Mouse (Mus musculus): Measurements from ENCODE around the gene Trarg1. TPM values are rescaled to one million over a fixed set of nuclear protein-coding genes. Genes with fewer than 3 reads are reported as not detected.

Gene Trarg1
- polyA plus RNA-seq, 1 experiment from 2014 or later = 0.62 TPM

DNA sequence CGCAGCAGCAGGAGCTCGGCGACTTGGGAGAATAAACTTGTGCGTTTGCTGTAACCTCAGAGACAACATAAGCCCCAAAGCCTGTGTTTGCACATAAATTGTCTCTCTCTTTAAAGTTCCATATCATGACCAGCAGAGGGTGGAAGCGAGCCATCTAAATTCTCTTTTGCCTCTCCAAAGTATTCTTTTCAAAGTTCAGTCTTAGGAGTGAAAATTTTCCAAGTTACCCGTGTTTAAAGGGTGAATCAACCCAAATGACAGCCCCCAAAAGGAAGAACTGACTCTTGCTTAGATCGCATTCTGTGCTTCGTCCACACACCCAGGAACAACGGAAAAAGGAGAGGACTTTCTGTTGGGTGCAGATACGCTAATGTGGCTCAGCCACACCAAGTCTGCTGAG is 24.5 kb upstream of the Trarg1 start:
- no peak overlapping the region for H3K4me3 ChIP-seq
- no peak for ATAC-seq (ENCODE audit: low FRiP score, low read depth)
- H3K27ac ChIP-seq = no peak overlapping the region
- no peaks in the 10 kb centered on the region for H3K9me3 ChIP-seq
- H3K36me3 ChIP-seq = no peaks in the 10 kb centered on the region
- H3K4me1 ChIP-seq = peaks cover 14% of the 10 kb centered on the region
- H3K9ac ChIP-seq = no peak overlapping the region
- 11% methylated on average over 10 of the region's 10 CpGs for WGBS
- H3K4me2 ChIP-seq (replicated peaks) = peak overlapping the region; percentile 35
- H3K27me3 ChIP-seq (replicated peaks) = no peaks in the 10 kb centered on the region

DNA sequence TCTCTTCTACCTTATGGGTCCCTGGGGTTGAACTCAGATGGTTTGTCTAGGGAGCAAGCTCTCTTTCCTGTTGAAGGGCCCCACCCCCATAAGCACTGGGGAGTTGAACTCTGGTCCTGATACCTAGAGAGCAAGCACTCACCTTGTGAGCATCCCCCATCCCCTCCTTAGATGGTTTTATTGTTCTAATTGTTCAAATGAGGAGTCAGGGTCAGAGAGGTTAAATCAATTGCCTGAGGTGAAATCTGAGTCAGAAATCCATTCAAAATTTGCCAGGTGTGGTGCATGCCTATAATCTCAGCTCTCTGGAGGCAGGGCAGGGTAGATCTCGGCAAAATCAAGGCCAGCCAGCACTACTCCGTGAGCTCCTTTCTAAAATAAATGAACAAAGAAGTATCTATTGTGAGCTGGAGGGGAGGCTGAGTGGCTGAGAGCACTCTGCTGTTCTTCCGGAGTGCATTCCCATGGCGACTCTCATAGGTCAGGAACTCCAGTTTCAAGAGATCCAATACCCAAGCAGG is 22.1 kb upstream of the Trarg1 start:
- Histone ChIP-seq H3K36me3 (no peaks in the 10 kb centered on the region), H3K4me1 (peaks cover 10% of the 10 kb centered on the region), H3K4me2 (replicated peaks) (no peak overlapping the region), H3K27me3 (replicated peaks) (no peaks in the 10 kb centered on the region), H3K9me3 (no peaks in the 10 kb centered on the region), H3K9ac (no peak overlapping the region), H3K27ac (no peak overlapping the region), H3K4me3 (no peak overlapping the region)
- no peak for ATAC-seq (ENCODE audit: low FRiP score, low read depth)
- 43% methylated on average over 4 of the region's 4 CpGs for WGBS

DNA sequence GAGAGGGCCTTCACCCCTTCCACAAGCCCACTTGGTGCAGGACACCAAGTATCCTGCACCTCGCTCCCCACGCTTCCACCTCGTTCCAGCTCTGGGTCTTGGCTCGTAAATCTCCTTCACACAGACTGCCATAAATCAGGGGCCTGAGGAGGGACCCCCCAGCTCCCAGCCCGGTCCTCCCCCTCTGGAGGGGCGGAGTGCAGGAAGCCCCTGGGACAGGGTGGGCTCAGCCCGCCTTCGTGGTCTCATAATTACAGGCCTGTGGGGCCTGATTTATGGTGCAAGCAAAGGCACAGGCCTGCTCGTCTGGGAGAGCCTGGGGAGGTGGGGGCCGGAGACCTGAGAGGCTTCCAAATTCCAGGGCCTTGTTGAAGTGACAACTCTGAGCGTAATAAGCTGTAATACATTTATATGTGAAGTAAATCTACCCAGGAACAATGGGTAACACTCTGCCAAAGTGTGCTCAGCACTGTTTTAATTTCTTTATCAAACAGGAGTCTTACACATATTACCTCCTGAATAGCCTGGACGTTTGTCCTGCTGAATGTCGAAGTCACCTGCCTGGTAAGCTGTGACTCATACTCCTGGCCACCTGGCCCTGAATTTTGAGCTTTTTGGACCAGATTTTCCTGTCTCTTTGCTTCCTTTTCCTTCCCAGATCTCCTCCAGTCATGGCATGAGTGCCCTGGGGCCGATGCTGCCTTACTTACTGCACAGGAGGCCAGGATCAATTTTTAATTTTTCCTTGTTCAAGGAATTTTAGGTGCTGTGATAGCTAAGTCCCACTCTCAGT is 20.3 kb upstream of the Trarg1 start:
- Histone ChIP-seq H3K27ac (no peak overlapping the region), H3K36me3 (no peaks in the 10 kb centered on the region), H3K9me3 (no peaks in the 10 kb centered on the region), H3K27me3 (replicated peaks) (no peaks in the 10 kb centered on the region), H3K4me2 (replicated peaks) (peak overlapping the region; percentile 1; the same call in 1 of the 2 replicates), H3K9ac (no peak overlapping the region), H3K4me1 (peaks cover 9% of the 10 kb centered on the region), H3K4me3 (no peak overlapping the region)
- ATAC-seq (ENCODE audit: low FRiP score, low read depth) = no peak
- 25% methylated on average over 14 of the region's 14 CpGs for WGBS

DNA sequence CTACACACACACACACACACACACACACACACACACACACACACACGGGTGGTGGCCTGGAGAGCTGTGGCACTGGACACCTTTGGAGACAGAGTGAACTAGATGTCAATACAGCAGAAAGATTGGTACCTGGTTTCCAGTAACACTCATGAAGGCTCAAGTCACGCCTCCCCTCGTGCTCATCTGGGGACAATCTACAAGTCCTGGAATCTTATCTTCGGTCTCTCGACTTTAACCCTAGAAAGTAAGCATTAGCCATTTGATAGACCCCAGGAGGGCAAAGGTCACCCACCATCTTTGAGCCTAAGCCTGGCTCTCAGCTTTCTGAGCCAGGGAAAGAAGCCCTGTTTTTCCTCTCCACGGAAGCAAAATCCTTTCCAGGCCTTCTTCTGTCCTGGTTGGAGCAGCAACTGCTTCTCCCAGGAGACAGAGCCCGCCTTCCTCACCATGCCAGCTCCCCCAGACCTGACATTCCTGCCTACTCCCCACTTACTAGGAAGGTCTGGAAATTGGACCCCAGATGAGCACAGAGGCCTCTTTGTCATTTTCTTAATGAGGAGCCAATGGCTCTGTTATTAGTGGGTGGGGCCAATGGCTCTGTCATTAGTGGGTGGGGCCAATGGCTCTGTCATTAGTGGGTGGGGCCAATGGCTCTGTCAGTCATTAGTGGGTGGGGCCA is 17.7 kb upstream of the Trarg1 start:
- Histone ChIP-seq H3K4me2 (replicated peaks) (no peak overlapping the region), H3K9ac (no peak overlapping the region), H3K36me3 (no peaks in the 10 kb centered on the region), H3K9me3 (no peaks in the 10 kb centered on the region), H3K27me3 (replicated peaks) (peaks cover 10% of the 10 kb centered on the region), H3K4me3 (no peak overlapping the region), H3K27ac (no peak overlapping the region), H3K4me1 (peaks cover 9% of the 10 kb centered on the region)
- WGBS = 73% methylated on average over 7 of the region's 7 CpGs
- no peak for ATAC-seq (ENCODE audit: low FRiP score, low read depth)

DNA sequence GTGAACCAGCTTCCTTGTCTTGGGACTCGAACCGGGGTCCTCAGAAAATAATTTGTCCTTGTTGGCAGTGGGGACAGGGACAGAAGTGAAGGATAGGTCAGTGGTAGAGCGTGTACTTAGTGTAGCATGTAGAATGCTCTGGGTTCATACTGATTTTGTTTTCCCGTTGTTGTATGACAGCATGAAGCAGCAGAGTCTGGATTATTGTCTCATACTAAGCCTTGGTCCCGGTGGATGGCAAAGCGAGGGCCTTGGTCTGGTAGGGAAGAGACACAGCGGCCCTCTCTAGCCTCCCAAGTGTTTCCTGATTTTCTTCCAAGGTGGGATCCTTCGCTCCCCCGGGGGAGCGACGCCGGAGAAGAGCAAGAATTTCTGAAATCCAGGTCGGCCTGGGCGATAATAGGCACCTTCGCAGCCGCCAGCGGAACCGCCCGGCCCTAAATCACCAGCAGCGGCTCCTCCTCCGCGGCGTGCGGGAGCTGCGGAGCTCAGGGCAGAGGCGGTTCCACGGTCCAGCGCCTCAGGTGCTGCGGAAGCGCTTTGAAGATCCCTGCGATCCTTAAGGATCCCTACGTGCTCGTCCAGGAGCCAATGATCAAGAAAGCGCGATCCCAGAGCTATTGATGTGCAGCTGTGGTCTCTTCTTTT is 13.5 kb upstream of the Trarg1 start:
- H3K27ac ChIP-seq = no peak overlapping the region
- peak overlapping the region; percentile 26 for H3K4me3 ChIP-seq
- peak overlapping the region; percentile 52 for H3K9ac ChIP-seq
- WGBS = 8% methylated on average over 35 of the region's 35 CpGs
- H3K4me2 ChIP-seq (replicated peaks) = peak overlapping the region; percentile 66
- no peaks in the 10 kb centered on the region for H3K9me3 ChIP-seq
- ATAC-seq (ENCODE audit: low FRiP score, low read depth) = no peak
- no peaks in the 10 kb centered on the region for H3K36me3 ChIP-seq
- H3K4me1 ChIP-seq = no peaks in the 10 kb centered on the region; the same call in 1 of the 2 replicates
- peaks cover 44% of the 10 kb centered on the region for H3K27me3 ChIP-seq (replicated peaks)

DNA sequence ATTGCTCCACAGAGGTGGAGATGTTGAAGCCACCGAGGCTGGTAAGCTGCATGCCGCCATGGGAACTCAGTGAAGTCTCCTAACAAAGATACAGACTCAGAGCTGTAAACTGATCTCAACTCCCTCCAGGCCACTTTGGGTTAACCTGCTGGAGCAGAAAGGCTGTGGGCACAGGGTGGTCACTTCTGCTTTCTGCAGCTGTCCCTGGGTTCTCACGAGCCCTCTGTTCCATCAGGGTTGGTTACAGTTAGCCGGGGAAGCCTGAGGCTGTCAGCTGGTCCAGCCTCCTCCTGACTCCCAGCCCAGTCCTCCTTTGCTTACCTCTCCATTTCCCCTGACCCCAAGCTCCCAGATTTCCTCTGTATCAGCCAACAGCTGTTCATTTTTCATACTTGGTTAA is 11.8 kb upstream of the Trarg1 start:
- Histone ChIP-seq H3K27me3 (replicated peaks) (peaks cover 61% of the 10 kb centered on the region), H3K4me2 (replicated peaks) (no peak overlapping the region), H3K4me1 (peaks cover 8% of the 10 kb centered on the region), H3K9ac (no peak overlapping the region), H3K4me3 (no peak overlapping the region), H3K36me3 (no peaks in the 10 kb centered on the region), H3K9me3 (no peaks in the 10 kb centered on the region), H3K27ac (no peak overlapping the region)
- ATAC-seq (ENCODE audit: low FRiP score, low read depth) = no peak
- 26% methylated on average over 4 of the region's 4 CpGs for WGBS

DNA sequence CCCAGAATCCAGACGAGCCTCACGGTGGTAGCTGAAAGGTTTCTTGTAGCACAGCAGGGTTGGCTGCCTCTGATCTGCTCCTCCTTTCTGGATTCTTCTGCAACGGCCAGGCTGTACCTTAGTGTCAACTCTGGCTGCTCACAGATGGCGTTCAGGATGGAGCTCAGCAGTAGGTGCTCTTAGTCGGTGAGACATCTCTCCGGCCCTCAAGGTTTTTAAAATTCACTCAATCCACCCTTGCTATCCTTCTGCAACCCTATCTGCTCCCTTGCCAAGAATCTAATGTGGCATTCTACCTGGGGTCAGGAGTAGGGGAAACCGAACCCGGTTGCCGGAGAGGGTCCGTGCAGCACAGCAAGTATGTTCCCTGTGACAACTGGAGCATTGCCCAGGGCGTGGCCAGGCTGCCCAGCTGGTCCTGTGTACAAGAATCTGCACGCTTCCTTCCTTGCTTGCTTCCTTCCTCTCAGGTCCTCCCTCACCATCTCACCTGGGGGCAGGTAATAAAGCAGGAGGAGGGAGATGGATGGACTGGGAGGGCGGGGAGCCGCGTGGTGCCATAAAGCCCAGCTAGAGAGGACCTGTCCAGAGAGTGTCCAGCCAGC is 7.6 kb upstream of the Trarg1 start, which contains the start of gene Bhlha9:
Bhlha9 (plus strand) TSS at position 600 of the 605 bp plus-strand sequence.
- Histone ChIP-seq H3K27me3 (replicated peaks) (peaks cover 68% of the 10 kb centered on the region), H3K9ac (peak within 1 kb of the TSS; percentile 30; the same call in 1 of the 2 replicates), H3K27ac (no peak within 1 kb of the TSS), H3K9me3 (no peaks in the 10 kb centered on the region), H3K36me3 (no peaks in the 10 kb centered on the region), H3K4me3 (peak within 1 kb of the TSS; percentile 27), H3K4me1 (peaks cover 12% of the 10 kb centered on the region), H3K4me2 (replicated peaks) (peak within 1 kb of the TSS; percentile 61)
- 60% methylated on average over 15 of the region's 15 CpGs for WGBS
- no peak for ATAC-seq (ENCODE audit: low FRiP score, low read depth)

DNA sequence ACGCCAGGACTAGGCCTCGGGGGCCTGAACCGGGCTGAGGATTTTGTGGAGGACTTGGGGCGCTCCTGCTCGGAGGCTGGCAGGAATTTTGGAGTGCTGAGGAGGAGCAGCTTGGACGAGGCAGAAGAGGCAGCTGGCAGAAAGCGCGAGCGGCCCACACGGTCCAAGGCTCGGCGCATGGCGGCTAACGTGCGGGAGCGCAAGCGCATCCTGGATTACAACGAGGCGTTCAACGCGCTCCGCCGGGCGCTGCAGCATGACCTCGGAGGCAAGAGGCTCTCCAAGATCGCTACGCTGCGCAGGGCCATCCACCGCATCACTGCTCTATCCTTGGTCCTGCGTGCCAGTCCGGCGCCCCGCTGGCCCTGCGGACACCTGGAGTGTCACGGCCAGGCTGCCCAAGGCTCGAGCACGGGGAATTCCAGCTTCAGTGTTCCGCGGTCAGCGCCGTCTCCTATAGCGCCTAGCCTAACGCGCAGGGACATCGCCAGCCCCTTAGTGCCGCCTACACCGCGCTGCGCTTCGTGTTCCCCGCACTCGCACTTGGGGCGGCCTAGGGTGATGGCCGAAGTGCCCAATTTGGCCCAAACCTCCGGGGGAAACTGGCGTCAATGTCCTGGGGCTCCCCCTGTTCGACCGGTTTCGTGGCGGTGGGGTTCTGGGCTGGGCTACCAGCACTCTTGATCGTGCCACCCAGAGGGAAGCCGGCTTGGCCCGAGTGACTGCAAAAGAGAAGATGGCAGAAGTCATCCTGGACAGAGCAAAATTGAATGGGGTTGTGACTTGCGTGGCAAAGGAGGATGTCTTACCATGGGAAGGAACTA is 6.8 kb upstream of the Trarg1 start:
- Histone ChIP-seq H3K9ac (peak overlapping the region; percentile 30; the same call in 1 of the 2 replicates), H3K4me1 (peaks cover 12% of the 10 kb centered on the region), H3K4me3 (peak overlapping the region; percentile 27), H3K27me3 (replicated peaks) (peaks cover 60% of the 10 kb centered on the region), H3K27ac (no peak overlapping the region), H3K36me3 (no peaks in the 10 kb centered on the region), H3K4me2 (replicated peaks) (peak overlapping the region; percentile 61), H3K9me3 (no peaks in the 10 kb centered on the region)
- no peak for ATAC-seq (ENCODE audit: low FRiP score, low read depth)
- 3% methylated on average over 64 of the region's 64 CpGs for WGBS

DNA sequence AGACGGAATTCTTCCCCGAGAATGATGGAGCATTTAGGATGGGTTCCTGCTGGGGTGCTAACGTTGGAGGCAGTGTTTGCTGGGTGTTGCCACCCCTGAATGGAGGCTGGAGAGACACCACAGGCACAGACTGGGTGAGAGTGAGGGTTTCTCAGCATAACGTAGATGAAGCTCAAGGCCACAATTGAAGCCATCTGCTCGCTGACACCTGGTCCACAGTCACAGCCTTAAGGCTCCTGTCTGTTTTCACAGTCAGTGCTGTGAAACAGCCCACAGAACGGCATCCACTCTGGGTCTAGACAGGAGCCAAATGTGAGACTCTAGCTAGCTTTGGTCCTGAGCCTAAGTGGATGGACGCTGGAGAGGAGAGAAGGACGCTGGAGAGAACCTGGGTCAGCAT is 5.4 kb upstream of the Trarg1 start:
- ATAC-seq (ENCODE audit: low FRiP score, low read depth) = no peak
- peaks cover 12% of the 10 kb centered on the region for H3K4me1 ChIP-seq
- no peak overlapping the region for H3K4me2 ChIP-seq (replicated peaks)
- no peak overlapping the region for H3K27ac ChIP-seq
- 51% methylated on average over 8 of the region's 8 CpGs for WGBS
- no peaks in the 10 kb centered on the region for H3K9me3 ChIP-seq
- H3K36me3 ChIP-seq = no peaks in the 10 kb centered on the region
- peaks cover 51% of the 10 kb centered on the region for H3K27me3 ChIP-seq (replicated peaks)
- H3K9ac ChIP-seq = no peak overlapping the region
- H3K4me3 ChIP-seq = no peak overlapping the region

DNA sequence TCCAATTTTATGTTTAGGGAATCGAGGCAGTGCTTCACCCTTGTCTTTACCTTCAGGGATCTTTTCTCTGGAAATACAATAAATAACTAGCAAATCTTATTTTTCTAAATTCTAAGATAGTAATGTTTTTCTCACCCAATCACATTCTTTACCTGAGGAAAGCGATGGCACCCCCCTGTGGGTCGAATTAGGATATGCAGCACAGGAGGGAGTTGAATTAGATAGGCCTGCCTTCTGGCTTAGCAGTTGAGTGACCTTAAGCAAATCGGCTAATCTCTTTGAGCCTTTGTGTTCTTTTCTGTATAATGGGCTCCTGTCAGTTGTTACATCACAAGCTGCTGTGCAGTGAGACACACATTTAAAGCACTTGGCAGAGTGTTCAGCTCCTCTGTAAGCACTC is 4.9 kb upstream of the Trarg1 start:
- peaks cover 49% of the 10 kb centered on the region for H3K27me3 ChIP-seq (replicated peaks)
- no peaks in the 10 kb centered on the region for H3K36me3 ChIP-seq
- WGBS = 48% methylated on average over 4 of the region's 4 CpGs
- H3K4me3 ChIP-seq = no peak overlapping the region
- H3K4me2 ChIP-seq (replicated peaks) = no peak overlapping the region
- no peak overlapping the region for H3K27ac ChIP-seq
- no peaks in the 10 kb centered on the region for H3K9me3 ChIP-seq
- ATAC-seq (ENCODE audit: low FRiP score, low read depth) = no peak
- peaks cover 12% of the 10 kb centered on the region for H3K4me1 ChIP-seq
- no peak overlapping the region for H3K9ac ChIP-seq

DNA sequence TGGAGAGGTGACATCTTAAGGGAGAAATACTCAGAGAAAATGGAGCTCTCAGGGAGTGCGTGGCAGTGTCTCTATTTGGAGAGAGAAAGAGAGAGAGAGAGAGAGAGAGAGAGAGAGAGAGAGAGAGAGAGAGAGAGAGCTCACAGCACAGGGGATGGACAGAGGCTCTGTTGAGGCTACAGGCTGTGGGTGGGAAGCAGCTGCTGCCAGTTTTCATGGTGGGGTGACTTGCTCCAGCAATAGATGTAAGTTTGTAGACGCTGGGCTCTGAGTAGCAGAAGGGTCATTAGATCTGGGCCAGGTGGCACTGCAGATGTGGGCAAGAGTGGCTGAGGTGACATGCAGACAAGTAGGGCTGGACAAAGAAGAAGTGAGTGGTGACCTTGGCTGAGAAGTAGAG is 6.0 kb downstream of the Trarg1 start:
- Histone ChIP-seq H3K9ac (no peak overlapping the region), H3K4me3 (no peak overlapping the region), H3K4me2 (replicated peaks) (no peak overlapping the region), H3K27ac (no peak overlapping the region), H3K36me3 (no peaks in the 10 kb centered on the region), H3K4me1 (no peaks in the 10 kb centered on the region), H3K27me3 (replicated peaks) (no peaks in the 10 kb centered on the region), H3K9me3 (no peaks in the 10 kb centered on the region)
- ATAC-seq (ENCODE audit: low FRiP score, low read depth) = no peak
- WGBS = 68% methylated on average over 2 of the region's 2 CpGs

Measured in neural tube, embryonic 12.5 days (tissue).